Mouse (Mus musculus) ES-E14 (cell line): ENCODE data around the gene Fancg. TPM values are rescaled to one million over a fixed set of nuclear protein-coding genes. Genes with fewer than 3 reads are reported as not detected.

Source experiments
- DNase-seq: peaks from one replicate; pipeline ENCODE4 v3.0.0-alpha.2; 2013; ENCODE audit warnings: low read depth, low spot score
- H3K27ac ChIP-seq: 2 replicates; pipeline ENCODE4 v1.5.1; 2012; ENCODE audit warnings: low read depth, mild to moderate bottlenecking, low read length, moderate library complexity, mixed read lengths; ENCODE audit not compliant: poor library complexity, insufficient read depth, severe bottlenecking
- H3K36me3 ChIP-seq: 2 replicates; pipeline ENCODE4 v1.6.1; 2012; ENCODE audit warnings: mild to moderate bottlenecking, low read length, moderate library complexity, mixed read lengths; ENCODE audit not compliant: control insufficient read depth, poor library complexity, insufficient read depth, severe bottlenecking
- H3K4me1 ChIP-seq, 2 experiments: fragments of 150-350 bp in 1 of 2; sonication (generic) in 1 of 2; 2 replicates each; pipeline ENCODE4 v1.6.1; 2012; ENCODE audit warnings: low read length in 2 of 2, mild to moderate bottlenecking in 1 of 2, mixed read lengths in 1 of 2; ENCODE audit not compliant: control insufficient read depth in 2 of 2, insufficient read depth in 2 of 2, poor library complexity in 1 of 2
- H3K4me3 ChIP-seq, 2 experiments: fragments of 150-350 bp in 1 of 2; sonication (generic) in 1 of 2; 2 replicates each; pipeline ENCODE4 v1.5.1; 2012; ENCODE audit warnings: low read length in 2 of 2, low read depth in 1 of 2, mild to moderate bottlenecking in 1 of 2, mixed read lengths in 1 of 2; ENCODE audit not compliant: insufficient read depth in 1 of 2, poor library complexity in 1 of 2, severe bottlenecking in 1 of 2
- H3K9ac ChIP-seq: 2 replicates; pipeline ENCODE4 v1.6.1; 2012; ENCODE audit warnings: low read depth, mild to moderate bottlenecking, low read length, mixed read lengths; ENCODE audit not compliant: poor library complexity, insufficient read depth, severe bottlenecking
- H3K9me3 ChIP-seq: fragments of 150-350 bp; sonication (generic); 2 replicates; pipeline ENCODE4 v1.6.1; 2012; ENCODE audit warnings: low read depth, mild to moderate bottlenecking, low read length; ENCODE audit not compliant: control insufficient read depth, insufficient read depth
- CHD2 ChIP-seq: IDR thresholded peaks from 2 replicates; pipeline ENCODE4 v1.6.1; 2014; ENCODE audit warnings: mild to moderate bottlenecking, low read depth, low read length, inconsistent platforms
- HCFC1 ChIP-seq: IDR thresholded peaks from 2 replicates; pipeline ENCODE4 v1.6.1; 2012; ENCODE audit warnings: low read length, inconsistent platforms, borderline replicate concordance; ENCODE audit not compliant: insufficient read depth
- MAFK ChIP-seq: IDR thresholded peaks from 2 replicates; pipeline ENCODE4 v1.6.1; 2014; ENCODE audit warnings: mild to moderate bottlenecking, low read depth, low read length, inconsistent platforms; ENCODE audit not compliant: insufficient read depth
- ZC3H11A ChIP-seq: IDR thresholded peaks from 2 replicates; pipeline ENCODE4 v1.6.1; 2012; ENCODE audit warnings: low read depth, mild to moderate bottlenecking, inconsistent platforms, low read length, borderline replicate concordance
- ZNF384 ChIP-seq: IDR thresholded peaks from 2 replicates; pipeline ENCODE4 v1.6.1; 2012; ENCODE audit warnings: low read depth, low read length, inconsistent platforms
- in situ Hi-C, 2 experiments: fragments of 600-800 bp; cut with MboI; formaldehyde crosslinking; loops; one replicate each; pipeline ENCODE4 v1.15.1; 2025; ENCODE audit warnings: low sequenced_read_pairs in 2 of 2, inconsistent platforms in 1 of 2; ENCODE audit not compliant: unreplicated experiment in 2 of 2
- total RNA-seq: library from RNA; depleted of rRNA; stranded (reverse); fragments of 300-350 nt; gene quantifications from 2 replicates; pipeline ENCODE4 v1.2.3, GENCODE M21; 2012

Gene Fancg
- total RNA-seq, 1 experiment = 13.0 TPM

DNA sequence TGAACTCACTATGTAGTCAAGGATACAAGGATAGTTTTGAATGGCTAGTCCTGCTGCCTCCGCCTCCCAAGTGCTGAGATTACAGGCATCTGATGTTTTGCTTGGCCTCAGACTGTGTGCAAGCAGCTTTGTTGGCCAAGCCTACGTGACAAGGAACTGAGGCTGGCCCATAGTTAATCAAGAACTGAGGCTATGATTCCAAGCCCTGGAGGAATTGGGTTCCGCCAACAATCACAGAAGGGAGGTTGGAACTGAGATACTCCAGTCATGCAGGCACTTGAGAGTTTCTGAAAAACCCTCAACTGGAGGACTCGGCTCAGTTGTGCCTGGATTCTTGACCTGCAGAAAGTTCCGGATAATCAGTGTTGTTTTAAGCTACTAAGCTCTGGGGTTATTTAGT lies 47.3 kb upstream of the Fancg start:
- Histone ChIP-seq H3K9ac (no peak overlapping the region), H3K36me3 (no peaks in the 10 kb centered on the region), H3K27ac (no peak overlapping the region), H3K9me3 (no peaks in the 10 kb centered on the region), H3K4me1 (peaks cover 0 to 2% of the 10 kb centered on the region in 2 experiments; a peak in 1 of 4 replicates), H3K4me3 (no peak overlapping the region)
- no peak for TF ChIP-seq MAFK
- no peak for TF ChIP-seq HCFC1
- TF ChIP-seq CHD2 = no peak
- TF ChIP-seq ZNF384 = no peak
- no peak for TF ChIP-seq ZC3H11A
- in situ Hi-C loops = no loop called here
- no peak for DNase-seq

DNA sequence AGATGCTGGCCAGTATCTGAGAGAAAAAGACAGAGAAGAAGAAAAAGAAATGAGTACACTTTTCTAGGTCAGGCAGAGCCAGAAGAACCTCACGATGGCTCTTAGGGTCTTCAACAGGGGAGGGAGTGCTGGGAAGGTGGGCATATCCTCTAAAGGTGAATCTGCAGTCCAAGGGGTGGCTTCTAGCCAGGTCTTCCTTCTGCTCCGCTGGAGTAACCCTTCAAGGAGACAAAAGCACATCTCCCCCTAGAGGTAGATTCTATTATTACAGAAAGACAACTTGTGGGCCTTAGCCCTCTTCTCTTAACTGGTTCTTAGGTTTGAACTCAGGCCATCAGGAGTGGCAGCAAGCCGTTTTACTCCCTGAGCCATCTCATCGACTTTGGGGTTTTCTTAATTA lies 42.3 kb upstream of the Fancg start:
- peaks cover 0 to 4% of the 10 kb centered on the region in 2 experiments; a peak in 2 of 4 replicates for H3K4me1 ChIP-seq
- peak; percentile 75 for DNase-seq
- H3K9me3 ChIP-seq = no peaks in the 10 kb centered on the region
- no peak overlapping the region; the same call in 1 of the 2 replicates for H3K9ac ChIP-seq
- in situ Hi-C loops = no loop called here
- no peak overlapping the region for H3K27ac ChIP-seq
- TF ChIP-seq CHD2 (no peak), ZC3H11A (no peak), ZNF384 (no peak), HCFC1 (no peak), MAFK (no peak)
- no peaks in the 10 kb centered on the region for H3K36me3 ChIP-seq
- H3K4me3 ChIP-seq = peak overlapping the region; percentile 12 to 13; a peak in 3 of 4 replicates

- no peaks in the 10 kb centered on the region for H3K9me3 ChIP-seq
- peaks cover 9 to 15% of the 10 kb centered on the region in 2 experiments for H3K4me1 ChIP-seq
- DNase-seq = peak; percentile 72
- in situ Hi-C loops = no loop called here
- no peak overlapping the region for H3K4me3 ChIP-seq
- H3K27ac ChIP-seq = no peak overlapping the region
- no peak overlapping the region for H3K9ac ChIP-seq
- no peak for TF ChIP-seq MAFK
- 0 out of 2 replicates have a peak, but pooled peaks have one; percentile 8 for TF ChIP-seq ZC3H11A
- TF ChIP-seq HCFC1 = no peak
- no peak for TF ChIP-seq CHD2
- H3K36me3 ChIP-seq = no peaks in the 10 kb centered on the region
Observed at GRCm38 (mm10) chr4:43047231-43047630, 36.9 kb upstream of the Fancg start.

DNA sequence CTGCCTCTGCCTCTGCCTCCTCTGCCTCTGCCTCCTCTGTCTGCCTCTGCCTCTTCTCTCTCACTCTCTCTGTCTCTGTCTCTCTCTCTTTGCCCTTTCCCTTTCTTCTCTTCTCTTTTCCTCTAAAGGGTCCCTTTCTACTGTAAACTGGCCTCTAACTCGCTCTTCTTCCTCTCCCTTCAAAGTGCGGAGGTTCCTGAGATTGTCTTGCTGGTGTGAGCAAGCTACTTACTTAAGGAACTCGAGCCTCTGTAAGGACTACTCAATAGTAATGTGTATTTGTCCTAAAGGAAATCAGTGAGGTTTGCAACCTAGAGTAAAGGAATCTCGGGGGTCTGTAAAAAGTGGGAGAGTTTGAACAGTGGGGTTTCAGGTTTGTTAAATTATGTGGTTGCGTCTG lies 36.3 kb upstream of the Fancg start:
- H3K36me3 ChIP-seq = no peaks in the 10 kb centered on the region
- in situ Hi-C loops = no loop called here
- H3K4me3 ChIP-seq = no peak overlapping the region

GRCm38 (mm10) chr4:43045659-43046302 lies 35.5 kb upstream of the Fancg start, which contains the start of gene Fam214b:
Fam214b (minus strand) TSS chr4:43046220.
- peak within 1 kb of the TSS; percentile 74 to 95 for H3K4me3 ChIP-seq
- peak within 1 kb of the TSS; percentile 33; the same call in 1 of the 2 replicates for H3K27ac ChIP-seq
- no peaks in the 10 kb centered on the region for H3K36me3 ChIP-seq
- H3K9me3 ChIP-seq = no peaks in the 10 kb centered on the region
- TF ChIP-seq ZC3H11A (no peak), HCFC1 (no peak), ZNF384 (no peak), MAFK (no peak), CHD2 (no peak)
- in situ Hi-C loops = no loop called here
- DNase-seq = peak; percentile 100
- H3K4me1 ChIP-seq = peaks cover 9 to 13% of the 10 kb centered on the region in 2 experiments
- H3K9ac ChIP-seq = peak within 1 kb of the TSS; percentile 51

More for the DNA sequence above, 36.3 kb upstream of the Fancg start:
- Histone ChIP-seq H3K27ac (no peak overlapping the region), H3K4me1 (peaks cover 9 to 13% of the 10 kb centered on the region in 2 experiments), H3K9ac (no peak overlapping the region), H3K9me3 (no peaks in the 10 kb centered on the region)
- no peak for DNase-seq
- TF ChIP-seq ZC3H11A (0 out of 2 replicates have a peak, but pooled peaks have one; percentile 0), MAFK (no peak)
